Mouse (Mus musculus) urinary bladder, adult 18-20 months (tissue): ENCODE measurements around the gene Sowaha.

ENCODE experiments used
- DNase-seq, 2 experiments: peaks; one replicate each; pipeline ENCODE4 v3.0.0; 2022; ENCODE audit warnings: low spot score in 2 of 2, mixed read lengths in 2 of 2

The Sowaha gene

GRCm38 (mm10) chr11:53505026-53505663, 25.1 kb upstream of the Sowaha start:
- DNase-seq: no peak

- DNase-seq: no peak
Measured at GRCm38 (mm10) chr11:53504376-53504775, 24.3 kb upstream of the Sowaha start.

- no peak for DNase-seq
Measured at GRCm38 (mm10) chr11:53503738-53504137, 23.7 kb upstream of the Sowaha start.

- DNase-seq: no peak
Measured at GRCm38 (mm10) chr11:53502039-53502765, 22.1 kb upstream of the Sowaha start.

GRCm38 (mm10) chr11:53500569-53500968, 20.5 kb upstream of the Sowaha start:
- peak; percentile 39 to 65 for DNase-seq

- DNase-seq: no peak
Measured at GRCm38 (mm10) chr11:53496946-53497345, 16.9 kb upstream of the Sowaha start.

GRCm38 (mm10) chr11:53495417-53495816, 15.3 kb upstream of the Sowaha start:
- no peak for DNase-seq

GRCm38 (mm10) chr11:53493243-53493955, 13.3 kb upstream of the Sowaha start:
- DNase-seq: no peak

GRCm38 (mm10) chr11:53491954-53492401, 11.9 kb upstream of the Sowaha start:
- DNase-seq: no peak

- no peak for DNase-seq
Measured at GRCm38 (mm10) chr11:53489421-53489820, 9.3 kb upstream of the Sowaha start.

GRCm38 (mm10) chr11:53489007-53489406, 8.9 kb upstream of the Sowaha start:
- DNase-seq: no peak

- peak; percentile 52 to 72 for DNase-seq
Measured at GRCm38 (mm10) chr11:53486822-53487594, 6.9 kb upstream of the Sowaha start.

- DNase-seq: no peak
Measured at GRCm38 (mm10) chr11:53486351-53486750, 6.3 kb upstream of the Sowaha start.

- DNase-seq: no peak
Measured at GRCm38 (mm10) chr11:53485719-53486118, 5.6 kb upstream of the Sowaha start.

- peak in 1 of 2 experiments; percentile 46 for DNase-seq
Measured at GRCm38 (mm10) chr11:53483159-53483891, 3.3 kb upstream of the Sowaha start.

GRCm38 (mm10) chr11:53481088-53481730, 1.1 kb upstream of the Sowaha start:
- no peak for DNase-seq

- DNase-seq: no peak
Measured at GRCm38 (mm10) chr11:53479171-53479782, 797 bp downstream of the Sowaha start.

- no peak for DNase-seq
Measured at GRCm38 (mm10) chr11:53478383-53479170, 1.5 kb downstream of the Sowaha start.

GRCm38 (mm10) chr11:53477833-53478232, 2.2 kb downstream of the Sowaha start:
- DNase-seq: no peak
